Mouse (Mus musculus) neural tube, embryonic 12.5 days (tissue): ENCODE measurements around the gene Dcpp2. TPM values are rescaled to one million over a fixed set of nuclear protein-coding genes. Genes with fewer than 3 reads are reported as not detected.

Experiments
- ATAC-seq: fragments of 200-750 bp; cut with Nextera tagmentation; 2 replicates; pipeline ENCODE4 v1.8.0; 2017; ENCODE audit warnings: low read depth, mild to moderate bottlenecking, moderate TSS enrichment, moderate library complexity; ENCODE audit not compliant: low FRiP score
- H3K27ac ChIP-seq: fragments of 300-500 bp; sonication (generic); 2 replicates; pipeline ENCODE4 v1.5.1; 2016
- H3K27me3 ChIP-seq: fragments of 300-500 bp; sonication (generic); replicated peaks from 2 replicates; pipeline ENCODE4 v1.6.1; 2016; ENCODE audit warnings: mild to moderate bottlenecking
- H3K36me3 ChIP-seq: fragments of 300-500 bp; sonication (generic); 2 replicates; pipeline ENCODE4 v1.6.1; 2016; ENCODE audit warnings: mild to moderate bottlenecking
- H3K4me1 ChIP-seq: fragments of 300-500 bp; sonication (generic); 2 replicates; pipeline ENCODE4 v1.6.1; 2016
- H3K4me2 ChIP-seq: fragments of 300-500 bp; sonication (generic); replicated peaks from 2 replicates; pipeline ENCODE4 v1.6.1; 2016; ENCODE audit warnings: mild to moderate bottlenecking
- H3K4me3 ChIP-seq: fragments of 300-500 bp; sonication (generic); 2 replicates; pipeline ENCODE4 v1.5.1; 2016
- H3K9ac ChIP-seq: fragments of 300-500 bp; sonication (generic); 2 replicates; pipeline ENCODE4 v1.6.1; 2016; ENCODE audit warnings: mild to moderate bottlenecking
- H3K9me3 ChIP-seq: fragments of 300-500 bp; sonication (generic); 2 replicates; pipeline ENCODE4 v1.6.1; 2016; ENCODE audit warnings: mild to moderate bottlenecking
- WGBS: fragments of 180-500 bp; shearing (Covaris S2); methylation state at CpG from one replicate; pipeline ENCODE4 v1.1.7; 2016; 5-methylcytosine and 5-hydroxymethylcytosine counted together
- polyA plus RNA-seq: library from polyadenylated mRNA; unstranded; fragments of >200 nt; fragmentation: Nextera tagmentation; extraction: Ambion mirVana; gene quantifications from 2 replicates; pipeline ENCODE4 v1.2.1, GENCODE M21; 2016

The Dcpp2 gene
- polyA plus RNA-seq, 1 experiment from 2014 or later: not detected

GRCm38 (mm10) chr17:23949068-23949467 lies 68.4 kb downstream of the Dcpp2 start:
- ATAC-seq: no peak
- Histone ChIP-seq H3K9ac (no peak overlapping the region), H3K36me3 (no peaks in the 10 kb centered on the region), H3K27ac (no peak overlapping the region), H3K4me1 (no peaks in the 10 kb centered on the region), H3K4me2 (no peak overlapping the region), H3K4me3 (no peak overlapping the region), H3K9me3 (no peaks in the 10 kb centered on the region), H3K27me3 (no peaks in the 10 kb centered on the region)
- 80% methylated on average over 2 of the region's 2 CpGs for WGBS

Other genes with a start within 250 kb of the Dcpp2 start
- gene Mmp25, start 235.6 kb upstream of the Dcpp2 start, polyA plus RNA-seq: 1.6 TPM in 2 replicates
- gene Bicdl2, start 220.4 kb upstream of the Dcpp2 start, polyA plus RNA-seq: 0.42 and 0.80 TPM in 2 replicates
- 69.2 and 74.4 TPM in 2 replicates for gene Hcfc1r1, start 207.3 kb upstream of the Dcpp2 start, polyA plus RNA-seq
- 54.0 and 57.6 TPM in 2 replicates for gene Thoc6, start 207.0 kb upstream of the Dcpp2 start, polyA plus RNA-seq
- 3.1 and 3.9 TPM in 2 replicates for gene Tnfrsf12a, start 203.4 kb upstream of the Dcpp2 start, polyA plus RNA-seq
- 2.7 and 3.6 TPM in 2 replicates for gene Cldn6, start 201.6 kb upstream of the Dcpp2 start, polyA plus RNA-seq
- gene Cldn9, start 196.9 kb upstream of the Dcpp2 start, polyA plus RNA-seq: 0.74 and 1.9 TPM in 2 replicates
- 0.79 and 1.1 TPM in 2 replicates for gene 1520401A03Rik, start 158.1 kb upstream of the Dcpp2 start, polyA plus RNA-seq
- 32.7 and 34.1 TPM in 2 replicates for gene Pkmyt1, start 154.5 kb upstream of the Dcpp2 start, polyA plus RNA-seq
- gene Paqr4, start 140.0 kb upstream of the Dcpp2 start, polyA plus RNA-seq: 41.7 and 41.8 TPM in 2 replicates
- 5.8 and 6.1 TPM in 2 replicates for gene Kremen2, start 135.0 kb upstream of the Dcpp2 start, polyA plus RNA-seq
- gene Flywch1, start 109.3 kb upstream of the Dcpp2 start, polyA plus RNA-seq: 234 and 241 TPM in 2 replicates
- 47.0 and 47.5 TPM in 2 replicates for gene Flywch2, start 94.8 kb upstream of the Dcpp2 start, polyA plus RNA-seq
- 617 and 693 TPM in 2 replicates for gene Srrm2, start 90.3 kb upstream of the Dcpp2 start, polyA plus RNA-seq
- gene Elob, start 51.7 kb upstream of the Dcpp2 start, polyA plus RNA-seq: 1,078 and 1,213 TPM in 2 replicates
- not detected in 2 replicates for gene Prss33, start 44.8 kb upstream of the Dcpp2 start, polyA plus RNA-seq
- gene Prss32, start 37.0 kb upstream of the Dcpp2 start, polyA plus RNA-seq: not detected in 2 replicates
- gene Prss41, start 36.7 kb upstream of the Dcpp2 start, polyA plus RNA-seq: 1.2 and 1.7 TPM in 2 replicates
- gene Prss21, start 12.8 kb upstream of the Dcpp2 start, polyA plus RNA-seq: not detected in 2 replicates
- gene Dcpp1, start within 50 bp of the Dcpp2 start, polyA plus RNA-seq: not detected in 2 replicates
- gene Dcpp3, start 36.6 kb downstream of the Dcpp2 start, polyA plus RNA-seq: not detected in 2 replicates
- not detected in 2 replicates for gene Sbp, start 60.8 kb downstream of the Dcpp2 start, polyA plus RNA-seq
- not detected in 2 replicates for gene Sbpl, start 74.4 kb downstream of the Dcpp2 start, polyA plus RNA-seq
- gene Prss30, start 99.7 kb downstream of the Dcpp2 start, polyA plus RNA-seq: not detected in 2 replicates
- gene Prss22, start 117.2 kb downstream of the Dcpp2 start, polyA plus RNA-seq: 0.24 TPM in 1 of 2 replicates, not detected in the other
- gene Prss27, start 157.3 kb downstream of the Dcpp2 start, polyA plus RNA-seq: 0.15 and 0.35 TPM in 2 replicates
- gene Kctd5, start 192.6 kb downstream of the Dcpp2 start, polyA plus RNA-seq: 99.4 and 99.6 TPM in 2 replicates